Mouse (Mus musculus) forebrain, embryonic 16.5 days (tissue): ENCODE data around the gene Tspan10. TPM values are rescaled to one million over a fixed set of nuclear protein-coding genes. Genes with fewer than 3 reads are reported as not detected.

Source experiments
- ATAC-seq: fragments of 200-750 bp; cut with Nextera tagmentation; 2 replicates; pipeline ENCODE4 v1.8.0; 2017; ENCODE audit warnings: mild to moderate bottlenecking, moderate library complexity
- H3K27ac ChIP-seq: fragments of 300-500 bp; sonication (generic); 2 replicates; pipeline ENCODE4 v1.5.1; 2014; ENCODE audit warnings: low read length, control low read depth
- H3K27me3 ChIP-seq: fragments of 300-500 bp; sonication (generic); replicated peaks from 2 replicates; pipeline ENCODE4 v1.6.1; 2014; ENCODE audit warnings: low read length; ENCODE audit not compliant: control insufficient read depth, insufficient read depth
- H3K36me3 ChIP-seq: fragments of 300-500 bp; sonication (generic); 2 replicates; pipeline ENCODE4 v1.6.1; 2014; ENCODE audit not compliant: control insufficient read depth, insufficient read depth
- H3K4me1 ChIP-seq: fragments of 300-500 bp; sonication (generic); replicated peaks from 2 replicates; pipeline ENCODE4 v1.6.1; 2014; ENCODE audit warnings: low read length; ENCODE audit not compliant: control insufficient read depth, insufficient read depth
- H3K4me2 ChIP-seq: fragments of 300-500 bp; sonication (generic); 2 replicates; pipeline ENCODE4 v1.6.1; 2014; ENCODE audit warnings: mild to moderate bottlenecking, low read length, control low read depth
- H3K4me3 ChIP-seq: fragments of 300-500 bp; sonication (generic); replicated peaks from 2 replicates; pipeline ENCODE4 v1.5.1; 2014; ENCODE audit warnings: mild to moderate bottlenecking, low read length, control low read depth
- H3K9ac ChIP-seq: fragments of 300-500 bp; sonication (generic); replicated peaks from 2 replicates; pipeline ENCODE4 v1.6.1; 2014; ENCODE audit warnings: low read depth, low read length, control low read depth
- H3K9me3 ChIP-seq: fragments of 300-500 bp; sonication (generic); 2 replicates; pipeline ENCODE4 v1.6.1; 2016; ENCODE audit warnings: low read length; ENCODE audit not compliant: control insufficient read depth
- WGBS: fragments of 180-500 bp; shearing (Covaris S2); extraction: QIAGEN DNeasy Blood & Tissue Kit; methylation state at CpG from one replicate; pipeline ENCODE4 v1.1.7; 2014; 5-methylcytosine and 5-hydroxymethylcytosine counted together
- polyA plus RNA-seq: library from polyadenylated mRNA; unstranded; fragments of >200 nt; fragmentation: Nextera tagmentation; extraction: Ambion mirVana; gene quantifications from 2 replicates; pipeline ENCODE4 v1.2.1, GENCODE M21; 2015

Gene Tspan10
- polyA plus RNA-seq, 1 experiment from 2014 or later: not detected

GRCm38 (mm10) chr11:120422651-120423568, 19.5 kb upstream of the Tspan10 start:
- Histone ChIP-seq H3K4me1 (no peaks in the 10 kb centered on the region), H3K27ac (no peak overlapping the region), H3K9ac (no peak overlapping the region), H3K27me3 (no peaks in the 10 kb centered on the region), H3K9me3 (no peaks in the 10 kb centered on the region), H3K4me3 (no peak overlapping the region), H3K36me3 (peaks cover 28% of the 10 kb centered on the region), H3K4me2 (no peak overlapping the region)
- 88% methylated on average over 13 of the region's 13 CpGs for WGBS
- no peak for ATAC-seq

- no peak overlapping the region for H3K27ac ChIP-seq
- no peaks in the 10 kb centered on the region for H3K27me3 ChIP-seq
- H3K36me3 ChIP-seq: peaks cover 28% of the 10 kb centered on the region
- no peak for ATAC-seq
- no peak overlapping the region for H3K4me3 ChIP-seq
- no peak overlapping the region for H3K4me2 ChIP-seq
- H3K9me3 ChIP-seq: no peaks in the 10 kb centered on the region
- no peak overlapping the region for H3K9ac ChIP-seq
- 68% methylated on average over 9 of the region's 9 CpGs for WGBS
- no peaks in the 10 kb centered on the region for H3K4me1 ChIP-seq
Observed at GRCm38 (mm10) chr11:120423569-120424295, 18.7 kb upstream of the Tspan10 start.

GRCm38 (mm10) chr11:120426727-120427126, 15.7 kb upstream of the Tspan10 start:
- H3K4me3 ChIP-seq: no peak overlapping the region
- no peak overlapping the region for H3K4me2 ChIP-seq
- 94% methylated on average over 3 of the region's 3 CpGs for WGBS
- H3K4me1 ChIP-seq: no peaks in the 10 kb centered on the region
- H3K36me3 ChIP-seq: peaks cover 26% of the 10 kb centered on the region
- no peaks in the 10 kb centered on the region for H3K27me3 ChIP-seq
- H3K9ac ChIP-seq: no peak overlapping the region
- no peak for ATAC-seq
- no peaks in the 10 kb centered on the region for H3K9me3 ChIP-seq
- no peak overlapping the region for H3K27ac ChIP-seq

- Histone ChIP-seq H3K9me3 (no peaks in the 10 kb centered on the region), H3K36me3 (peaks cover 3% of the 10 kb centered on the region), H3K4me1 (peaks cover 12% of the 10 kb centered on the region), H3K4me3 (peak within 1 kb of the TSS; percentile 91), H3K27me3 (no peaks in the 10 kb centered on the region), H3K27ac (peak within 1 kb of the TSS; percentile 62), H3K9ac (peak within 1 kb of the TSS; percentile 96), H3K4me2 (peak within 1 kb of the TSS; percentile 82)
- peak; percentile 90 for ATAC-seq
- WGBS: 0% methylated on average over 60 of the region's 77 CpGs
Observed at GRCm38 (mm10) chr11:120437152-120437856, 5.1 kb upstream of the Tspan10 start, which contains the start of gene Nploc4. Gene Nploc4 (minus strand): TSS chr11:120437708.

- no peak for ATAC-seq
- H3K27ac ChIP-seq: no peak overlapping the region
- no peaks in the 10 kb centered on the region; the same call in 1 of the 2 replicates for H3K36me3 ChIP-seq
- H3K9me3 ChIP-seq: no peaks in the 10 kb centered on the region
- H3K9ac ChIP-seq: peak overlapping the region; percentile 96
- peak overlapping the region; percentile 91 for H3K4me3 ChIP-seq
- peak overlapping the region; percentile 82 for H3K4me2 ChIP-seq
- WGBS: 28% methylated on average over 12 of the region's 12 CpGs
- no peaks in the 10 kb centered on the region for H3K27me3 ChIP-seq
- H3K4me1 ChIP-seq: peaks cover 12% of the 10 kb centered on the region
Observed at GRCm38 (mm10) chr11:120437857-120438385, 4.5 kb upstream of the Tspan10 start.

GRCm38 (mm10) chr11:120442765-120443280, 379 bp downstream of the Tspan10 start:
- 84% methylated on average over 3 of the region's 3 CpGs for WGBS
- Histone ChIP-seq H3K36me3 (no peaks in the 10 kb centered on the region), H3K4me1 (no peaks in the 10 kb centered on the region), H3K9me3 (no peaks in the 10 kb centered on the region), H3K4me3 (no peak overlapping the region), H3K9ac (no peak overlapping the region), H3K4me2 (no peak overlapping the region), H3K27ac (no peak overlapping the region), H3K27me3 (no peaks in the 10 kb centered on the region)
- no peak for ATAC-seq

- Histone ChIP-seq H3K4me1 (no peaks in the 10 kb centered on the region), H3K9me3 (no peaks in the 10 kb centered on the region), H3K4me2 (no peak overlapping the region), H3K27ac (no peak overlapping the region), H3K27me3 (no peaks in the 10 kb centered on the region), H3K4me3 (no peak overlapping the region), H3K9ac (no peak overlapping the region), H3K36me3 (no peaks in the 10 kb centered on the region)
- WGBS: 83% methylated on average over 6 of the region's 6 CpGs
- no peak for ATAC-seq
Observed at GRCm38 (mm10) chr11:120444106-120444505, 1.7 kb downstream of the Tspan10 start.

GRCm38 (mm10) chr11:120445475-120445874, 3.0 kb downstream of the Tspan10 start:
- no peak for ATAC-seq
- Histone ChIP-seq H3K4me1 (no peaks in the 10 kb centered on the region), H3K27me3 (no peaks in the 10 kb centered on the region), H3K9ac (no peak overlapping the region), H3K27ac (no peak overlapping the region), H3K9me3 (no peaks in the 10 kb centered on the region), H3K4me2 (no peak overlapping the region), H3K4me3 (no peak overlapping the region), H3K36me3 (no peaks in the 10 kb centered on the region)
- 72% methylated on average over 3 of the region's 3 CpGs for WGBS
